Mouse (Mus musculus) retina, embryonic 14.5 days (tissue): ENCODE measurements around the gene Smarcd1.
"Not testable (repeated sequence)": the region's sequence is repeated elsewhere in the genome, so short reads cannot be mapped to it uniquely, and the experiment has no call there.

Experiments
- DNase-seq: peaks from one replicate; pipeline ENCODE4 v3.0.0-alpha.2; 2015; ENCODE audit warnings: low spot score

Gene Smarcd1

GRCm38 (mm10) chr15:99684156-99684555, 17.8 kb upstream of the Smarcd1 start:
- no peak for DNase-seq

- peak; percentile 87 for DNase-seq
Measured at GRCm38 (mm10) chr15:99688712-99689111, 13.2 kb upstream of the Smarcd1 start.

GRCm38 (mm10) chr15:99690924-99691323, 11.0 kb upstream of the Smarcd1 start:
- no peak for DNase-seq

GRCm38 (mm10) chr15:99691976-99692375, 10.0 kb upstream of the Smarcd1 start:
- DNase-seq = peak; percentile 28

GRCm38 (mm10) chr15:99697309-99697708, 4.6 kb upstream of the Smarcd1 start:
- no peak for DNase-seq

GRCm38 (mm10) chr15:99698533-99699085, 3.3 kb upstream of the Smarcd1 start:
- DNase-seq = no peak

- DNase-seq = no peak
Measured at GRCm38 (mm10) chr15:99699715-99700114, 2.2 kb upstream of the Smarcd1 start.

- DNase-seq = no peak
Measured at GRCm38 (mm10) chr15:99700219-99701106, 1.5 kb upstream of the Smarcd1 start.

- not testable (repeated sequence) for DNase-seq
Measured at GRCm38 (mm10) chr15:99701640-99701998, 310 bp upstream of the Smarcd1 start.

- DNase-seq = no peak
Measured at GRCm38 (mm10) chr15:99703104-99703503, 1.2 kb downstream of the Smarcd1 start.

GRCm38 (mm10) chr15:99703676-99704040, 1.7 kb downstream of the Smarcd1 start:
- DNase-seq = no peak

GRCm38 (mm10) chr15:99704041-99704681, 2.2 kb downstream of the Smarcd1 start:
- DNase-seq = no peak

GRCm38 (mm10) chr15:99704881-99705280, 3.0 kb downstream of the Smarcd1 start:
- DNase-seq = no peak

GRCm38 (mm10) chr15:99705440-99706048, 3.6 kb downstream of the Smarcd1 start, which contains the start of gene Gm17349:
TSS of gene Gm17349 (minus strand) at chr15:99705490.
- DNase-seq = peak; percentile 83

GRCm38 (mm10) chr15:99708176-99708575, 6.2 kb downstream of the Smarcd1 start:
- DNase-seq = no peak

- no peak for DNase-seq
Measured at GRCm38 (mm10) chr15:99710221-99711190, 8.6 kb downstream of the Smarcd1 start.

- DNase-seq = no peak
Measured at GRCm38 (mm10) chr15:99711491-99711890, 9.6 kb downstream of the Smarcd1 start.

- DNase-seq = no peak
Measured at GRCm38 (mm10) chr15:99712666-99713559, 11.0 kb downstream of the Smarcd1 start.

- DNase-seq = no peak
Measured at GRCm38 (mm10) chr15:99713569-99713968, 11.6 kb downstream of the Smarcd1 start.

GRCm38 (mm10) chr15:99714206-99714605, 12.3 kb downstream of the Smarcd1 start:
- DNase-seq = no peak
